Mouse (Mus musculus): Measurements from ENCODE around the gene Zdhhc17. TPM values are rescaled to one million over a fixed set of nuclear protein-coding genes. Genes with fewer than 3 reads are reported as not detected.

Gene Zdhhc17
- polyA plus RNA-seq, 1 experiment from 2014 or later, result 58.7 TPM

DNA sequence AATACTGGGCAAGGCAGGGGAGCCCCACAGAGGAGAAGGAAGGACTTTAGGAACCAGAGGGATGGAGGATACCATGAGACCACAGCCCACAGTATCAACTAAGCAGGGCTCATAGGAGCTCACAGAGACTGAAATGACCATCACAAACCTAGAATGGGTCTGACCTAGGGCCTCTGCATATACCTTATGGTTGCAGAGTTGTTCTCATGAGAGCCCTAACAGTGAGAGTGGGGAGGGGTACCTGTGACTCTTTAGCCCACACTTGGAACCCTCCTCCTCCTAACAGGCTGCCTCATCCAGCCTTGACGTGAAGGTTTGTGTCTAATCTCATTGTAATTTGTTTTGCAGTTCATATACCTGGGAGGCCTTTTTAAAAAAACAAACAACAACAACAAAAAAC is 35.1 kb downstream of the Zdhhc17 start:
- 0 out of 2 replicates have a peak, but pooled peaks have one; percentile 24 for ATAC-seq
- no peaks in the 10 kb centered on the region for H3K27me3 ChIP-seq
- H3K36me3 ChIP-seq, result peaks cover 31% of the 10 kb centered on the region
- no peaks in the 10 kb centered on the region for H3K9me3 ChIP-seq
- no peak overlapping the region for H3K27ac ChIP-seq
- no peak overlapping the region for H3K9ac ChIP-seq (replicated peaks)
- H3K4me1 ChIP-seq (replicated peaks), result no peaks in the 10 kb centered on the region
- WGBS, result 75% methylated on average over 1 of the region's 1 CpGs
- no peak overlapping the region for H3K4me2 ChIP-seq (replicated peaks)
- no peak overlapping the region for H3K4me3 ChIP-seq (replicated peaks)

DNA sequence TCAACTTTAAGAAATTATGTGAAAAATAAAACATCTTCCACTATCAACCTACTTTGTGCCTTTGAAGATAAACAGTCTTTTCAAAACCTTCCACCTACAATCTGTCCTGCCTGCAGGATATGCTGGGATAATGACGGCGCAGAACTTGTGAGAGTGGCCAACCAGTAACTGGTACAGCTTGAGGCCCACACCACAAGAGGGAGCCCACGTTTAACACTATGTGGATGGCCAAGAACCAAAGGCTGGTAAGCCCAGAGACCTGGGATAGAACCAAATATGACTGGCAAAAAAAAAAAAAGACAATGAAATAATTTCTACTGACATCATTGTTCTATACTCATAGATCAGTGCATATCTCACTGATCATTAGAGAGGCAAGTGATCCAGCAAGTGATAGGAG is 35.5 kb downstream of the Zdhhc17 start:
- H3K4me3 ChIP-seq (replicated peaks), result no peak overlapping the region
- H3K9me3 ChIP-seq, result no peaks in the 10 kb centered on the region
- H3K4me1 ChIP-seq (replicated peaks), result no peaks in the 10 kb centered on the region
- H3K27ac ChIP-seq, result no peak overlapping the region
- no peak overlapping the region for H3K9ac ChIP-seq (replicated peaks)
- H3K27me3 ChIP-seq, result no peaks in the 10 kb centered on the region
- peak; percentile 68; the same call in 1 of the 2 replicates for ATAC-seq
- H3K4me2 ChIP-seq (replicated peaks), result no peak overlapping the region
- H3K36me3 ChIP-seq, result peaks cover 32% of the 10 kb centered on the region
- WGBS, result 56% methylated on average over 3 of the region's 3 CpGs

DNA sequence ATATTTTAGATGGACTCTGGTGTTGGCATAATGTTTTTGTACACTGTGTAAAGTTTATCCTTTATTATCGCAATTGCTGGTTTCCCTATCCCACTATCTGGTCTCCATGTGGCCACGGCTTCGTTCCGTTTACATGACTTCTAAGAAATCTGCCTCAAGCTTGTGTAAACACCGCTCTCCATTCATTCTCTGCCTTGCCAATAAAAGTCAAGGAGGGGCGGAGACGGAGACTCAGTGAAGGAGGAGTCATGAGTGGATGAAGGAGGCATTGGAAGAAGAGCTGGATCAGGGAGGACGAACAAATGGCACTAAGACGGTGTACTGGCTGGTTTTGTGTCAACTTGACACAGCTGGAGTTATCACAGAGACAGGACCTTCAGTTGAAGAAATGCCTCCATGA is 37.9 kb downstream of the Zdhhc17 start:
- Histone ChIP-seq H3K9ac (replicated peaks) (no peak overlapping the region), H3K4me1 (replicated peaks) (no peaks in the 10 kb centered on the region), H3K4me2 (replicated peaks) (no peak overlapping the region), H3K9me3 (no peaks in the 10 kb centered on the region), H3K36me3 (peaks cover 38% of the 10 kb centered on the region), H3K27ac (no peak overlapping the region), H3K4me3 (replicated peaks) (no peak overlapping the region), H3K27me3 (no peaks in the 10 kb centered on the region)
- WGBS, result 86% methylated on average over 9 of the region's 9 CpGs
- no peak for ATAC-seq

DNA sequence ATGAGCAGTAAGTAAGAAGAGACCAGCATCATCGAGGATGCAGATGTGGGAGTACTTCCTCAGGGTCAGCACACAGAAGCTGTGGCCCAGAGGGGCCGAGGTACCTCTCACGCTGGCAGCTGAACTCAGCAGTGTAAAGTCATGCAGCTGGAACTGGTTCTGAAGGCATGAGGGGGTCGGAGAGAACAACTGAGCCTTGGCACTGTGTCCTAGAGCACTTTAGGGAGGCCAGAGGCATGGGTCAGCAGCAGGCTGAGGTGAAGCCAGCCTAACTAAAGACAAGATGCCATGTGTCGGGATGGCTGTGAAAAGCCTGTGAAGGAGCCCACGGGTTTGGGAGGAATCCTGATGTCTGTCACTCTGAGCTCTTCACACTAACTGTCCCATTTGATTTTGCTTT is 38.5 kb downstream of the Zdhhc17 start:
- Histone ChIP-seq H3K27me3 (no peaks in the 10 kb centered on the region), H3K9me3 (no peaks in the 10 kb centered on the region), H3K9ac (replicated peaks) (no peak overlapping the region), H3K4me1 (replicated peaks) (no peaks in the 10 kb centered on the region), H3K36me3 (peaks cover 42% of the 10 kb centered on the region), H3K4me3 (replicated peaks) (no peak overlapping the region), H3K4me2 (replicated peaks) (no peak overlapping the region), H3K27ac (no peak overlapping the region)
- ATAC-seq, result no peak
- 93% methylated on average over 6 of the region's 6 CpGs for WGBS

DNA sequence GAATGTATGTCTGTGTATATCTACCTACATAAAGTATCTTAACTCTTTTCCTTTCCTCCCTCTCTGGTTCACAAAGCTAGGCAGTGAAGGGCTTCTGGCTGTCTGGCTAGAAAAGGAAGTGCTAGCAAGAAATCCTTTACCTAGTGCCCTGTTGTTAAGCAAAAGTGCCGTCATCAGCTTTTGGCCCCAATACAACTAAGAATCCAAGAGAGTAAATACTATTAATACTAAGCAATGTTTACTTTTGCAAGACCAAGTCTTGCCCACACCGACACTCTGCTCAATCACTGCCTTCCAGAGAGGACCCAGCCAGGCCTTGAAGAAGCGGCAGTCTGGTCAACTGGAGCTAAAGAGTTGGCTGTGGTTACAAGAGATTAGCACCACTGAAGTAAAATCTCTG is 38.9 kb downstream of the Zdhhc17 start:
- WGBS, result 91% methylated on average over 3 of the region's 3 CpGs
- no peak overlapping the region for H3K9ac ChIP-seq (replicated peaks)

DNA sequence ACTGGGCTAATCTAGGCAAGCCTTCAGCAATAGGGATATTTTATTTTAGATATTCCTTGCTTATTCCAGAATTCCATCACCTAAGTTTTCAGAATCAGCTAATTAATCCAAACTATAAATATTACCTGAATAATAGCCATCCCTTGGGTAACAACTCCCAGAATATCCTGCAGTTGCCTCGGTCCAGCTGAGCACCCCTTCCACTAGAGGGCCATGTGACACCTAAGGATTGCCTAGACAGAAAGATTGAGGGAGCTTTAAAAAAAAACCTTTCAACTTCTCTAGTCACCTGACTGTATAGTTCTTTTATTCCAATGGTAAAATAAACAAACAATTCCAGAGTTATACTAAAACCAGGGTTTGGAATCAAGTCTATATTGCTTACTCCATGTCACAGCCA is 47.8 kb downstream of the Zdhhc17 start:
- Histone ChIP-seq H3K4me1 (replicated peaks) (no peaks in the 10 kb centered on the region), H3K36me3 (peaks cover 32% of the 10 kb centered on the region), H3K27me3 (no peaks in the 10 kb centered on the region), H3K27ac (no peak overlapping the region), H3K4me3 (replicated peaks) (no peak overlapping the region), H3K9ac (replicated peaks) (no peak overlapping the region), H3K4me2 (replicated peaks) (no peak overlapping the region), H3K9me3 (no peaks in the 10 kb centered on the region)
- ATAC-seq, result no peak
- WGBS, result 41% methylated on average over 1 of the region's 1 CpGs

More for the DNA sequence above, 38.9 kb downstream of the Zdhhc17 start:
- ATAC-seq, result no peak
- Histone ChIP-seq H3K4me3 (replicated peaks) (no peak overlapping the region), H3K4me2 (replicated peaks) (no peak overlapping the region), H3K4me1 (replicated peaks) (no peaks in the 10 kb centered on the region), H3K9me3 (no peaks in the 10 kb centered on the region), H3K27me3 (no peaks in the 10 kb centered on the region), H3K27ac (no peak overlapping the region), H3K36me3 (peaks cover 43% of the 10 kb centered on the region)

DNA sequence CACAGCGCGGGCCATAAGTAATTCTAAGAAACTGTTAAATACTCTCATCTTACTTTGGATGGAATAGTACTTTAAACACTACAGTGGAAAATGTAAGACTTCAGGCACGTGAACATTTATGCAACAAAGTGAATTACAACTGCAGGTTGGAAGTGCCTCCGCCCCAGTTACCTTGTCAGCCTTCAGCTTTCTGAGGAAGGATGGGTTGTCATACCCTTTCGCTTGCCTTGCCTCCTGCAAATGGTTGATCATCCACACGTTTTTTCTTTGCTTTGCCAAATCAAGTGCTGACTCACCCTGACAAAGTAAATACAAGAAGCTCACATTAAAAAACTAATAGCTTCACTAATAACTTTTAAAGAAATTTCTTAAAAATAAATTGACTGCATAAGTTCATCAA is 49.1 kb downstream of the Zdhhc17 start:
- Histone ChIP-seq H3K27me3 (no peaks in the 10 kb centered on the region), H3K4me3 (replicated peaks) (no peak overlapping the region), H3K36me3 (peaks cover 32% of the 10 kb centered on the region), H3K9ac (replicated peaks) (no peak overlapping the region), H3K9me3 (no peaks in the 10 kb centered on the region), H3K4me2 (replicated peaks) (no peak overlapping the region), H3K4me1 (replicated peaks) (no peaks in the 10 kb centered on the region), H3K27ac (no peak overlapping the region)
- no peak for ATAC-seq
- WGBS, result 92% methylated on average over 6 of the region's 6 CpGs

DNA sequence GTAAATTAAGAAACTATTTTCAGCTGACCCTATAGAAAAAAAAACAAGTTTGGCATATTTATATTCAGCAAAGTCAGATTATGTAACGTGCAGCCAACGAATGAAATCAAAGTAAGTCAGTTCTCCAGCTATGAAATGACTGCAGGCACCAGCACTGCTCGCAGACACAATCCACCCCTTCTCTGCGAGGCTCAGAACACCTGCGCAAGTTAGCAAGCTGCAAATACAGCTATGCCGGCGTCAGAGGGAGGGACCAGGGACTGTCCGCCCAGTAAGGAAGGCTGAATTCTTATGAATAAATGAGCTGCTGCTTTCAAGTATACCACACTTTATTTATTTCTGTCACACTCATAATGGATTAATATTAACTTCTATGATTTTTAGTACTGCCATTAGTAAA is 50.2 kb downstream of the Zdhhc17 start:
- Histone ChIP-seq H3K9me3 (no peaks in the 10 kb centered on the region), H3K9ac (replicated peaks) (no peak overlapping the region), H3K36me3 (peaks cover 38% of the 10 kb centered on the region), H3K27me3 (no peaks in the 10 kb centered on the region), H3K4me2 (replicated peaks) (no peak overlapping the region), H3K4me1 (replicated peaks) (no peaks in the 10 kb centered on the region), H3K27ac (no peak overlapping the region), H3K4me3 (replicated peaks) (no peak overlapping the region)
- WGBS, result 96% methylated on average over 8 of the region's 8 CpGs
- ATAC-seq, result no peak

DNA sequence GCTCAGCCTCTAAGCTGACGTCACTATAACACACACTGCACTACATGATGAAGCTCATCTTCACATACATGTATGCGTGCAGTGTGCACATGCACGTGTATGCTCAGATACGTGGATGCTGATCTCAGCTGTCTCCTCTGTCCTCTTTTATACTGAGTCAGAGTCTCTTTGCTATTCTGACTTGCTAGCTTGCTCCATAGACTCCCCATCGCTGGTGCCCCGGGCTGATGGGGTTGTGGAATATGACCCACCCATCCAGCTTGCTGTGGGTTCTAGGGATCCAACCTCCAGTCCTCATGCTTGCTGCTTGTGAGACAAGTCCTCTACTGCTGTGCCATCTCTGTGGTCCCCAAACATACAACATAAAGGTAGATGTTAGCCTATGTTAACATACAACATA is 51.1 kb downstream of the Zdhhc17 start:
- H3K9me3 ChIP-seq, result no peaks in the 10 kb centered on the region
- H3K9ac ChIP-seq (replicated peaks), result no peak overlapping the region
- no peak overlapping the region for H3K27ac ChIP-seq
- no peak overlapping the region for H3K4me3 ChIP-seq (replicated peaks)
- H3K4me2 ChIP-seq (replicated peaks), result no peak overlapping the region
- no peak for ATAC-seq
- 97% methylated on average over 6 of the region's 6 CpGs for WGBS
- no peaks in the 10 kb centered on the region for H3K4me1 ChIP-seq (replicated peaks)
- H3K27me3 ChIP-seq, result no peaks in the 10 kb centered on the region
- peaks cover 39% of the 10 kb centered on the region for H3K36me3 ChIP-seq

DNA sequence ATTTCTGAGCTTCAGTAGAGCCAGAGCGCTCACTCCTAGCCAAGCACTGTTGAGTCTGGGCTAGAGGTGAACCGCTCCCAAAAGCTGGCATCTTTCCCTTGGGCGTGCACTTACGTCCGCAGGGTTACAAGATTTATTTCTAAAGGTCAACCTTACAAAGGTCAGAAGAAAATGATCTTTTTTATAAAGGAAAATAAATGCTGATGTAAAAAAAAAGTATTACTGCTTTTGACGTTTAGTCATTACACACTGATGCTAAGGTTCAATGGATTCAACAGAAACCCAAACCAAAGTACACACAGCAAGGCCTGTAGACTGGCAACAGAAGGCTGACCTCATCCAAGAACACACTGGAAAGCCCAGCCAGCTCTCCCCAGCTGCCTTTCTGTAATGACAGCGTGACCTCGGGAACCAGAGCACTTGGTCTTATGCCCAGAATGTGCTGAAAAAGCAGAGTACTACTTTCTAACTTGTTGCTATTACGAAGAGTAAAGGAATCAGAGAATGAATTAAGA is 56.9 kb downstream of the Zdhhc17 start:
- WGBS, result 87% methylated on average over 9 of the region's 9 CpGs
- no peaks in the 10 kb centered on the region for H3K27me3 ChIP-seq
- ATAC-seq, result no peak
- no peak overlapping the region for H3K4me2 ChIP-seq (replicated peaks)
- no peaks in the 10 kb centered on the region for H3K9me3 ChIP-seq
- H3K4me1 ChIP-seq (replicated peaks), result no peaks in the 10 kb centered on the region
- H3K9ac ChIP-seq (replicated peaks), result no peak overlapping the region
- peaks cover 38% of the 10 kb centered on the region for H3K36me3 ChIP-seq
- no peak overlapping the region for H3K4me3 ChIP-seq (replicated peaks)
- H3K27ac ChIP-seq, result no peak overlapping the region

DNA sequence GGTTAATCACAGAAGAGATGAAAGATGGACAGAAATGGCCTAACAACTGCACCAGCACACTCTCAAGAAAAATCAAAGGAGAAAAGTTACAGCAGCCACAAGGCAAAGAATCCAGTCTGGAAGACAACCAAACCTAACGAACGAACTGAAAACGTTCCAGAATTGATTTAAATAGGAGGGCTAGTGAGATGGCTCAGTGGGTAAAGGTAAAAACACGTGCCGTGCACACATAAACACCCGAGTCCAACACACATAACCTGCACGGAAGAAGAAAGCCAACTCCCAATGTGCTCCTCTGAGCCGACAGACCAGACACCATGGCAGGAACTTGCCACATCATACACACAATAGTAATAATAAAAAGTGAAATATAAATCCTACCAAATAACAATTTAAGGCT is 57.7 kb downstream of the Zdhhc17 start:
- no peaks in the 10 kb centered on the region for H3K9me3 ChIP-seq
- 90% methylated on average over 8 of the region's 8 CpGs for WGBS

DNA sequence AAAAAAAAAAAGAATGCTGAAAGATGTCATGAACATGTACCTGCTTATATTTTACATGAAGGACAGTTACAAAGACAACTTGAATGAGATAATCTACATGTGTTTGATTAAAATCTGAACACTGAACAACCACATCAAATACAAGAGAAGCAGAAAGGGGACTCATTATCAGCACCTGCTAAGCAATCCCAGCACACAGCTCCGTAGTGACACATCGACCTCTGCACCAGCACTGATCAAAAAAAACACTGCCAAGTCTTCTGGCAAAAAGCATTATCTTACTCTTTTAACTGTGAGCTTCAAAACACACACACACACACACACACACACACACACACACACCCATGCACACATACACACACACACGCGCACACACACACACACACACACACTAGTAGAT is 58.2 kb downstream of the Zdhhc17 start:
- H3K4me1 ChIP-seq (replicated peaks), result no peaks in the 10 kb centered on the region
- no peaks in the 10 kb centered on the region for H3K27me3 ChIP-seq
- 83% methylated on average over 4 of the region's 4 CpGs for WGBS
- H3K9ac ChIP-seq (replicated peaks), result no peak overlapping the region
- peaks cover 45% of the 10 kb centered on the region for H3K36me3 ChIP-seq
- no peak overlapping the region for H3K27ac ChIP-seq
- H3K9me3 ChIP-seq, result no peaks in the 10 kb centered on the region
- no peak for ATAC-seq
- no peak overlapping the region for H3K4me3 ChIP-seq (replicated peaks)
- H3K4me2 ChIP-seq (replicated peaks), result no peak overlapping the region

More for the DNA sequence above, 57.7 kb downstream of the Zdhhc17 start:
- no peaks in the 10 kb centered on the region for H3K27me3 ChIP-seq
- H3K36me3 ChIP-seq, result peaks cover 44% of the 10 kb centered on the region
- no peak overlapping the region for H3K4me3 ChIP-seq (replicated peaks)
- H3K4me2 ChIP-seq (replicated peaks), result no peak overlapping the region
- no peak overlapping the region for H3K9ac ChIP-seq (replicated peaks)
- no peak for ATAC-seq
- H3K27ac ChIP-seq, result no peak overlapping the region
- H3K4me1 ChIP-seq (replicated peaks), result no peaks in the 10 kb centered on the region

DNA sequence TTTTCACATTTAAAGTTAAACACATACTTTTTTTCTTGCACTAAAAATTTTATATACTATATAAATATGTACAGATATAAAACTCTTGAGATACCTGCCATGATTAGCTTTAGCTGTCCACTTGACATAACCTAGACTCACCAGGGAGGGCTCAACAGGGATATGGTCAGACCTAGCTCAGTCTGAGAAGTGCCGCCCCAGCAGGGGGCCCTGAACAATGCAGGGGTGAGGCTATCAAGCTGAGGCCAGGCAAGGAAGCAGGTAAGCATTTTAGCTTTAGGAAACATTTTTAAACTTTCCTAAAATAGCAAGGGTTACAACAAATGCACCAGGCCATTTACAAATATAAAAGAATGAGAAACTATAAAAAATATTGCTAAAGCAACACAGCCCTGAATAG is 58.8 kb downstream of the Zdhhc17 start:
- Histone ChIP-seq H3K27ac (no peak overlapping the region), H3K9me3 (no peaks in the 10 kb centered on the region), H3K36me3 (peaks cover 45% of the 10 kb centered on the region), H3K4me1 (replicated peaks) (no peaks in the 10 kb centered on the region), H3K27me3 (no peaks in the 10 kb centered on the region), H3K4me3 (replicated peaks) (no peak overlapping the region), H3K4me2 (replicated peaks) (no peak overlapping the region), H3K9ac (replicated peaks) (no peak overlapping the region)
- ATAC-seq, result no peak
- WGBS, result 100% methylated on average over 1 of the region's 1 CpGs
